Mouse (Mus musculus): Measurements from ENCODE around the gene Jmjd8.

DNA sequence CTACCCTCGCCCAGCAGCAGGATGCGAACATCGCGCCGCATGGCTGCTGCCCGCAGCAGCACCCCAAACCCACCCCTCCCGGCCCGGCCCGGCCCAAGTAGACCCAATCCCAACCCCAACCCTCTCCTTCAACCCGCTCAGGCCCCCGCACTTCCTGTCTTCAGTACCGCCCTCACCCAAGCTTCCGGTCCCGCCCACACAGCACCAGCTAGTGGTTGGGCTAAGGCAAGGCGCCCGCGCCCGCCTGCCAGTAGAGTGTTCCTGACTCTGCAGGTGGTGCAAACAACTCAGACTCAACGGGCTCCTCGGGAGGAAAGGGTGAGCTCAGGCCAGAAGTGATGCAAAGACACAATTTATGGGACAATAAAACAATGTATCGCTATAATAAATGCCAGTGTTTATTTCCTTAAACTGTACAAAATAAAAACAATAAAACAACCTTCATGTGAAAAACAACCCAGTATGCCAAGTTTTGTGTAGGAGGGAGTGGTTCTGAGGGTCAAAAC, 15.8 kb downstream of the Jmjd8 start, which contains the start of gene Rhot2:
- TF ChIP-seq CTCF (IDR thresholded peaks at IDR 0.05; ENCODE audit: low read depth) = peak; percentile 89
- no peak for TF ChIP-seq EP300 (IDR thresholded peaks at IDR 0.05; ENCODE audit: low read depth)

Data from liver, embryonic 14.5 days (tissue).